Mouse (Mus musculus) heart, postnatal 4 days (tissue): Measurements from ENCODE around the gene Wars2. TPM values are rescaled to one million over a fixed set of nuclear protein-coding genes. Genes with fewer than 3 reads are reported as not detected.

Source experiments
- DNase-seq: peaks from one replicate; pipeline ENCODE4 v3.0.0; 2021
- total RNA-seq, 2 experiments: library from RNA; stranded (reverse); gene quantifications; 2 replicates each; pipeline ENCODE4 v1.2.3; 2021

The Wars2 gene
- 10 to 100 TPM in 1 of 2 experiments, 1 to 10 TPM in 1; 7.3 to 10.8 TPM for total RNA-seq

GRCm38 (mm10) chr3:99140940-99141854 is at the start of gene Wars2:
Gene Wars2, plus strand, starts transcription at chr3:99141068.
- peak; percentile 95 for DNase-seq

- DNase-seq = no peak
Observed at GRCm38 (mm10) chr3:99096816-99097215, 44.1 kb upstream of the Wars2 start.

GRCm38 (mm10) chr3:99110353-99111213 is 30.3 kb upstream of the Wars2 start:
- no peak for DNase-seq

- no peak for DNase-seq
Observed at GRCm38 (mm10) chr3:99111214-99111608, 29.7 kb upstream of the Wars2 start.

GRCm38 (mm10) chr3:99113266-99113837 is 27.5 kb upstream of the Wars2 start:
- no peak for DNase-seq

GRCm38 (mm10) chr3:99120942-99121341 is 19.9 kb upstream of the Wars2 start:
- DNase-seq = no peak

DNA sequence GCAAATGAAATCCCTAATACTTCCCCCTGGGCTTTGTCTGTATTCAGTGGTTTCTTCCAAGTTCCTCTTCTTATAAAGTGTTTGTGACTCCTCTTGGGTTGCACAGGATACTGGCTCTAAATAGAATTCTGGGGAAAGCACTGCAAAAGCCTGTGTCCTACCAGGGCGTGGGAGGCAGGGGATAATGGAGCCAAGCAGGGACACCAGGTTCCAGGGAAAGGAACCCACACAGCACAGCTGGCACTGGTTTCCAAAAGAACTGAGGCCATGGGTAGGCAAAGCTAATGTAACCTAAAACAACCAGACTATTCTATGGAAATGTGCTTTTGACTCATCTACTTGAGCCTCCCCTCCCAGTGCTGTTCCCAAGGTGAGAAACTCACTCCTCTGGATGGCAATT is 10.3 kb upstream of the Wars2 start:
- no peak for DNase-seq

DNA sequence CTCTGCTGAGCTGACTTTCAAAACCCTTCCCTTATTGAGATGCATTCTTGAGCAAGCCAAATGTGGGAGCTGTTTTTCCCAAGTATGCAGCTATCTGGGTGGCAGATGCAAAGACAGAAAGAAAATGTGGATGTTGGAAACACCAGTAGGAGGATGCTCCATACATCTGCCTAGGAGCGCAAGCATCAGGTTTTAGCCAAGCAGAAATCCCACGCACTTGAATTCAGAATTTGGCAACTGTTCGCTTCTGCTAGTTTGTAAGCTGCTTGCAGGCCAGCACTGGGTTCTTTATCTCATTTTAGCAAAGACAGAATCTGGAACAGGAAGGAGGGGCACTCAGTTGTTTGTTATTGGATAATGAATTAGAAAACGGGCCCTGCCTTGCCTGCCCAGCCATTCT is 8.9 kb upstream of the Wars2 start:
- no peak for DNase-seq

GRCm38 (mm10) chr3:99133913-99134312 is 7.0 kb upstream of the Wars2 start:
- no peak for DNase-seq

DNA sequence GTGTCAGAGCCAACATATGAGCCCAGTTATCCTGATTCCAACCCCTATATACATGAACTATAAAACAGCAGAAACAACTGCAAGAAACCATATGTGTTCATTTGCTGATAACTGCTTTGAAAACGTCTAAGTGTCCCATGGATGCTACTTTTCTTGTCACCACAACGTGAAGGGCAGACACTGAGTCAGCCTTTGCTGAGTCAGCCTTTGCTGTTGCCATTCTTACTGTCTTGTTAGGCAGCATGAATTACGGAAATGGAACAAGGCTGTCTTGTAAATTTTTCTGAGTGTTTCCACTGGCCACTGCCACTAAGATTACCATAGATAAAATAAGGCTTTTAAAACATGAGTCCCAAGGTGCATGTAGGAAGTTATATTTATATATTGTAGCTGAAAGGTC is 7.0 kb downstream of the Wars2 start:
- no peak for DNase-seq

DNA sequence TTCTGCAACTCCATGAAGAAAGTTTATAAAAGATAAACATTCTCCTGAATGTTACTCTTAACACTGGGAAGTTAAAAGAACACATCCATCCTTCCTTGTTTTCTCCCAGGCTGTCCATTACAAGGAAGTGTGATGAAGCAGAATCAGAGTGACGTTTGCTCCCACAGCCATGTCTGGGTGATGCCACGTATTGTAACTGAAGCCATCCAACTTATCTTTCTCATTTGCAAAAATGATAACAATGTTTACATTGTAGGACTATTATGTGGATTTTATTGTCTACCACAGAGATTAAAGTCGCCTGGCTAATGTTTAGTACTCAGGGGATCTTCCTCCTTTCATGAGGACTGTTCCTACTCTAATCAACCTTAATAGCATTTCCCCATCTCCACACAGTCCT is 8.2 kb downstream of the Wars2 start:
- no peak for DNase-seq

- no peak for DNase-seq
Observed at GRCm38 (mm10) chr3:99156286-99156685, 15.4 kb downstream of the Wars2 start.

DNA sequence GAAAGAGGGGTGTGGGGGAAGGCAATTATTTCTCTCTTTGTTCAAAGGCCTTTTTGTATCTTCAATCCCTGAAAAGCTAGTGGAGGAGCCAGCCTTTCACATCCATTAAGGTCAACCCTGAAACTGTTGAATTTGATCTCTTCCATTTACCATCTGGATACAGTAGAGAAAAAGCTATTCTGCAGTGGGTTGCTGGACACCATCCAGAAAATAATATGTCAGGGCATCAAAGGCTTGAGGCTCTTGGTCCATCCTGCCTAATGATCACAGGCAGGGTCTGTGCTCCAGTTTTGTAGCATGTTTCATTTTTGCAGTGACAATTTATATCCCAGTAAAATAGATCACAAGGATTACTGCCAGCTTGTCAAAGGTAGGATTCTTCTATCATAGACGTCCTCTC is 16.1 kb downstream of the Wars2 start:
- no peak for DNase-seq

DNA sequence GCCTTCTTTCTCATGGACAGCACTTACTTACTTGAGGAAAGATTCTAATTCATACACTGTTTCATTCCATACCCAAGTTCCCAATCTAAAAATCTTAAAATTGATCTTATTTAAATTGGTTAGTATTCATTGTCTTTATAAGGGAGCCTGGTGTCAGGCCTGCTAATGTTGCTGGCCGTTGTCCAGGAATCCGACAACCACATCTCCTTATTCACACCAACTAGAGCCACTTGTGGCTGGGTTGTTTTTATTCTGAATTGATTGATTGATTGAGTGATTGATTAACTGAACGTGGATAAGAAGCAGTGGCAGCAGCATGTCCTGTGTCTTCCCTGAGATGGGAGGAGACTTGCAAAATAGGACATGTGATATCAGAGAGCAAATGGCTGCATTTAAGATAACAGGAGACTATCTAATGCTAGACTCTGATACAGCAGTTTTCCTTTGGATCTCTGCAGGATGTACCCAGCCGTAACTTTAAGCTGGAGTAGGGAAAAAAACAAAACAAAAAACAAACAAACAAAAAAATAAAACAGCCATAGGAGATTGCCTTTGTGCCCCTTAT is 16.7 kb downstream of the Wars2 start:
- DNase-seq = no peak

DNA sequence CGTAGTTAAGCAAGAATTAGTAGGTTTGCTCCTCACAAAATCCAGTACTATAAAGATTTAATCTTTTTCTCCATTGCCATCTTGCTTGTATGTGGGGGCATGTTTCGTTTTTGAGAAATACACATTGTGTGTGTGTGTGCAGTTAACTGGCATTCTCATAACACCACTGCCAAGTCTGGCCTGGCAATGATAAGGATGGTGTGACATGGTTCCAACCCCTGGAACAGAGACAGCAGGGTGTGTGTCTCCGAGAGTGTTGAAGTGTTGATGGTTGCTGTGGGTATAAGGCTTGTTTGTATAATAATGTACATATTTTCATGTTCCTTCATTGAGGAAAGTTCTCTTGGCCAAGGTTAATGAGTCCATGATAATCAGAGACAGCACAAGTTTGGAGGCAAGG is 19.1 kb downstream of the Wars2 start:
- DNase-seq = no peak

- no peak for DNase-seq
Observed at GRCm38 (mm10) chr3:99162191-99162590, 21.3 kb downstream of the Wars2 start.

- no peak for DNase-seq
Observed at GRCm38 (mm10) chr3:99167734-99168133, 26.9 kb downstream of the Wars2 start.

DNA sequence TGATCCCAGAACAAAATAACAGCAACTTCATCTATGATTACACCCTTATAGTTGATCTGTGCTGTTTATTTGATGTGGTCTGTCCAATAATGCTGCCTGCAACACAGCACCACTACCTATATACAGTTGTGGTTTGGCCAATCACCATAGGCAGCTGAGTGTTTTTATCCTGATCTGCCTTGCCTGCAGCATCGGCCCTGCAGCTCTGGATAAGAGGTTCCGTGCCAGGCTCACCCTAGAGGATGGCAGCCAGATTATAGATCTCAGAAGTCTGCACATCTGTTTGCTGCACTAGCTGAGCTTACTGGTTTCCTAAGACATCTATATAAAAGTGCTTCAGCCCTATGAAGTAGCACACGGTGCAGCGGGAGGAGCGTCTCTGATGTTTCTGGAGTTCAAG is 32.3 kb downstream of the Wars2 start:
- no peak for DNase-seq

DNA sequence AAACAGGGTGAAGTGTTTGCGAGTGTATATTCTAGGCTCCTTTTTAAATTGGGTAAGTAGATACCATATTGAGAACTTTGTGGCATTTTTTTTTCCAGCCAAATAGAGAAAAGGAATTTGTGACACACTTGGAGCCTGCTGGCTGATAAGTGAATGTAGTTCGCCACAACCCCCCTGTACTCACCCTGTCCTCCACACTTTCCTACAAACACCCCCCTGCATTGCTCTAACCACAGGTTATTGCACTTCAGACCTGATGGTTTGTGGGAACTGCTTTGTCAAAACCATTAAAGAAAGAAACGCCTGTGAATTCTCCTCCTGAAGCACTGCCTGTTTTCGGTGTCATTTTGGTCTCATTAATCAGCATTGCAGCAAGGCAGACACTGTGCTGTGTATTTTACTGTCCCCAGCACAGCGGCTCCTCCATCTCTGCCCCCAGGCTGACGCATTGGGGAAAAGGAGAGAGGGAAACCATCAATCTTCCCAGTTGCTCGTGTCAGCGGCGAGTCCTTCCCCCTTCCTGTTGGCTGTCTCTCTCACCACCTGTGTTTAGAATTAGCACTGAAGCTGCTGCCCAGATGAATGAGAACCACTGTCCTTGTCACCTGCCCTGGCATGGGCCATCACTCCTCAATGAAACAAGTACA is 33.9 kb downstream of the Wars2 start:
- DNase-seq = no peak

GRCm38 (mm10) chr3:99183355-99184016 is 42.6 kb downstream of the Wars2 start:
- DNase-seq = peak; percentile 29

GRCm38 (mm10) chr3:99184373-99184772 is 43.5 kb downstream of the Wars2 start:
- no peak for DNase-seq

DNA sequence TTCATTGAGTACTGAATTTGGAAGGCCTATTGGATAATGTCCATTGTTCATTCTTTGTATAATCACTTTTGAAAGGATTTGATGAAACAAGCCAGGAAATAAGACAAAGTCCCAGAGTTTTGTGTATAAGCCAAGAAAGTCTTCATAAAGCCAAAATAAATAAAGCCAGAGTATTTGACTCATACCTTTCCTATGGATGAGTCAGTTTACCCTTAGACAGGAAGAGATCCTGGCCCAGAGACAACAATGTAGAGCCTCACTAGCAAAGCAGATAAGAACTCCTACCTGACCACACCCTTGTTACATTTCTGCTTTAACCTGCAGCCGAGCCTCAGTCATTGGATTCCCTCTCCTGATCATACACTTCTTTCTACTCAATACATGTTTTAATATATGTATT is 47.2 kb downstream of the Wars2 start:
- no peak for DNase-seq
